In genomic region chr1:162353831-162354230, GRCm38 (mm10) we compare ENCODE assay signal across 18 mouse cellular contexts.
DNase-seq lines count a peak whose midpoint lies in the region; ATAC-seq and TF ChIP-seq lines count a peak whose summit lies in the region.
"Had no signal": no experiment of that assay in that cellular context is flagged by ENCODE, and none has a peak within 500 bp of the region (broad histone marks: within the 10 kb centered on the region; RNA-seq: fewer than 3 reads in every experiment).

No protein-coding gene starts in this region.

- no peak overlapping the region for H3K4me3 ChIP-seq in forebrain, postnatal 0 days (ENCODE audit: low read depth, low read length)
- H3K4me3 ChIP-seq in forebrain, embryonic 14.5 days (ENCODE audit: low read depth, low read length), result no peak overlapping the region
- H3K4me3 ChIP-seq in midbrain, embryonic 11.5 days (ENCODE audit: low read depth, low read length), result no peak overlapping the region
- H3K4me3 ChIP-seq in midbrain, embryonic 14.5 days (replicated peaks; ENCODE audit: low read depth, low read length), result no peak overlapping the region
- H3K4me3 ChIP-seq: embryonic facial prominence, embryonic 13.5 days; embryonic facial prominence, embryonic 15.5 days; erythroblast, embryonic 14.5 days; forebrain, embryonic 10.5 days; forebrain, embryonic 13.5 days had no signal

- peak overlapping the region; percentile 29; the same call in 1 of the 2 replicates for H3K27ac ChIP-seq in forebrain, postnatal 0 days (ENCODE audit: low read depth, low read length)
- no peak overlapping the region for H3K27ac ChIP-seq in forebrain, embryonic 14.5 days (ENCODE audit: low read depth, low read length)
- H3K27ac ChIP-seq in midbrain, embryonic 11.5 days (ENCODE audit: low read depth, low read length), result no peak overlapping the region
- no peak overlapping the region for H3K27ac ChIP-seq in midbrain, embryonic 14.5 days (replicated peaks; ENCODE audit: low read depth, low read length)
- H3K27ac ChIP-seq: embryonic facial prominence, embryonic 13.5 days; embryonic facial prominence, embryonic 15.5 days; forebrain, embryonic 10.5 days; forebrain, embryonic 13.5 days had no signal

- H3K36me3 ChIP-seq in forebrain, postnatal 0 days (ENCODE audit: insufficient read depth), result no peaks in the 10 kb centered on the region; the same call in 1 of the 2 replicates
- no peaks in the 10 kb centered on the region for H3K36me3 ChIP-seq in forebrain, embryonic 14.5 days (ENCODE audit: control insufficient read depth, insufficient read depth, low read length)
- no peaks in the 10 kb centered on the region for H3K36me3 ChIP-seq in midbrain, embryonic 11.5 days (ENCODE audit: control insufficient read depth, insufficient read depth, low read length)
- H3K36me3 ChIP-seq in midbrain, embryonic 14.5 days (ENCODE audit: control insufficient read depth, insufficient read depth, low read length), result no peaks in the 10 kb centered on the region
- H3K36me3 ChIP-seq: embryonic facial prominence, embryonic 13.5 days; embryonic facial prominence, embryonic 15.5 days; forebrain, embryonic 10.5 days had no signal

- TF ChIP-seq CTCF in forebrain, postnatal 0 days (IDR thresholded peaks at IDR 0.05; ENCODE audit: low read depth), result no peak

- H3K27me3 ChIP-seq in forebrain, postnatal 0 days (ENCODE audit: insufficient read depth, low read length), result no peaks in the 10 kb centered on the region
- no peaks in the 10 kb centered on the region for H3K27me3 ChIP-seq in forebrain, embryonic 14.5 days (replicated peaks; ENCODE audit: control insufficient read depth, insufficient read depth, low read length)
- H3K27me3 ChIP-seq in midbrain, embryonic 11.5 days (ENCODE audit: control insufficient read depth, insufficient read depth, low read length), result no peaks in the 10 kb centered on the region
- H3K27me3 ChIP-seq in midbrain, embryonic 14.5 days (ENCODE audit: control insufficient read depth, insufficient read depth, low read length), result no peaks in the 10 kb centered on the region
- H3K27me3 ChIP-seq: embryonic facial prominence, embryonic 13.5 days; embryonic facial prominence, embryonic 15.5 days; forebrain, embryonic 13.5 days had no signal

- no peak overlapping the region for H3K4me2 ChIP-seq in forebrain, postnatal 0 days (ENCODE audit: low read depth)
- no peak overlapping the region for H3K4me2 ChIP-seq in forebrain, embryonic 14.5 days (ENCODE audit: low read length)
- no peak overlapping the region for H3K4me2 ChIP-seq in midbrain, embryonic 11.5 days
- H3K4me2 ChIP-seq in midbrain, embryonic 14.5 days (ENCODE audit: low read length), result no peak overlapping the region
- H3K4me2 ChIP-seq: embryonic facial prominence, embryonic 13.5 days; embryonic facial prominence, embryonic 15.5 days; forebrain, embryonic 13.5 days had no signal

- DNase-seq in forebrain, postnatal 0 days, result peak; percentile 37
- DNase-seq in forebrain, embryonic 14.5 days (ENCODE audit: low spot score), result no peak
- peak; percentile 39 for DNase-seq in midbrain, embryonic 11.5 days (ENCODE audit: low spot score, missing footprints)
- DNase-seq in midbrain, embryonic 14.5 days, result no peak
- DNase-seq: adrenal gland, adult 2 months; adrenal gland, postnatal 10 days; adrenal gland, postnatal 25 days; cerebellum, adult 11 months; cerebellum, adult 18-20 months; cerebellum, adult 8-10 months; cerebellum, adult 9-11 months; cerebellum, postnatal 14 days; embryo, embryonic 11 days had no signal

- H3K9ac ChIP-seq in forebrain, postnatal 0 days, result no peak overlapping the region
- H3K9ac ChIP-seq in forebrain, embryonic 14.5 days (ENCODE audit: low read length), result no peak overlapping the region
- H3K9ac ChIP-seq in midbrain, embryonic 11.5 days (ENCODE audit: low read length), result no peak overlapping the region
- H3K9ac ChIP-seq in midbrain, embryonic 14.5 days (replicated peaks; ENCODE audit: low read length), result no peak overlapping the region
- H3K9ac ChIP-seq: embryonic facial prominence, embryonic 13.5 days; embryonic facial prominence, embryonic 15.5 days; forebrain, embryonic 13.5 days had no signal

- H3K4me1 ChIP-seq in forebrain, postnatal 0 days (ENCODE audit: insufficient read depth), result no peaks in the 10 kb centered on the region
- H3K4me1 ChIP-seq in forebrain, embryonic 14.5 days (ENCODE audit: control insufficient read depth, insufficient read depth, low read length), result no peaks in the 10 kb centered on the region
- H3K4me1 ChIP-seq in midbrain, embryonic 11.5 days (ENCODE audit: control insufficient read depth, insufficient read depth, low read length), result no peaks in the 10 kb centered on the region
- no peaks in the 10 kb centered on the region for H3K4me1 ChIP-seq in midbrain, embryonic 14.5 days (ENCODE audit: control insufficient read depth, insufficient read depth, low read length)
- H3K4me1 ChIP-seq: forebrain, embryonic 13.5 days had no signal

- H3K9me3 ChIP-seq in forebrain, postnatal 0 days (ENCODE audit: low read length), result no peaks in the 10 kb centered on the region
- no peaks in the 10 kb centered on the region for H3K9me3 ChIP-seq in forebrain, embryonic 14.5 days (replicated peaks; ENCODE audit: control insufficient read depth, low read length)
- no peaks in the 10 kb centered on the region for H3K9me3 ChIP-seq in midbrain, embryonic 11.5 days (ENCODE audit: control insufficient read depth, low read length)
- H3K9me3 ChIP-seq in midbrain, embryonic 14.5 days (ENCODE audit: control insufficient read depth, low read length), result no peaks in the 10 kb centered on the region
- H3K9me3 ChIP-seq: embryonic facial prominence, embryonic 13.5 days; embryonic facial prominence, embryonic 15.5 days; forebrain, embryonic 10.5 days; forebrain, embryonic 13.5 days had no signal

- peak; percentile 86 for ATAC-seq in forebrain, postnatal 0 days
- ATAC-seq in forebrain, embryonic 14.5 days, result no peak
- ATAC-seq in midbrain, embryonic 11.5 days (ENCODE audit: low FRiP score), result no peak
- no peak for ATAC-seq in midbrain, embryonic 14.5 days (ENCODE audit: low FRiP score, low TSS enrichment)
- ATAC-seq: forebrain, embryonic 13.5 days had no signal

- 54% methylated on average over 4 of the region's 4 CpGs for WGBS in forebrain, postnatal 0 days
- 74% methylated on average over 4 of the region's 4 CpGs for WGBS in forebrain, embryonic 14.5 days
- WGBS in midbrain, embryonic 11.5 days, result 79% methylated on average over 4 of the region's 4 CpGs
- WGBS in midbrain, embryonic 14.5 days, result 83% methylated on average over 4 of the region's 4 CpGs

Comparison
In these comparisons a context has a peak if more than half of its experiments do, and no peak if none do; other contexts are left out.
1. DNase-seq: peak in forebrain, postnatal 0 days (single experiment) and midbrain, embryonic 11.5 days (single experiment); none in forebrain, embryonic 14.5 days (single experiment) and midbrain, embryonic 14.5 days (single experiment).